Mouse (Mus musculus) frontal cortex, adult 2 months (tissue): ENCODE results near the gene Arl8b. TPM values are rescaled to one million over a fixed set of nuclear protein-coding genes. Genes with fewer than 3 reads are reported as not detected.

Experiments used
- polyA plus RNA-seq: library from polyadenylated mRNA; depleted of rRNA; stranded (reverse); fragments of >200 nt; gene quantifications from 2 replicates; pipeline ENCODE4 v1.2.3, GENCODE M21; 2012; rRNA removed

Gene Arl8b
- polyA plus RNA-seq, 1 experiment = 80.1 TPM

Other genes starting within 250 kb of the Arl8b start
- gene Bhlhe40, start 122.5 kb upstream of the Arl8b start, polyA plus RNA-seq = 55.7 and 63.4 TPM in 2 replicates
- 11.6 TPM in 2 replicates for gene Edem1, start 45.5 kb downstream of the Arl8b start, polyA plus RNA-seq